Mouse (Mus musculus): Measurements from ENCODE around the gene Pamr1.

Gene Pamr1

DNA sequence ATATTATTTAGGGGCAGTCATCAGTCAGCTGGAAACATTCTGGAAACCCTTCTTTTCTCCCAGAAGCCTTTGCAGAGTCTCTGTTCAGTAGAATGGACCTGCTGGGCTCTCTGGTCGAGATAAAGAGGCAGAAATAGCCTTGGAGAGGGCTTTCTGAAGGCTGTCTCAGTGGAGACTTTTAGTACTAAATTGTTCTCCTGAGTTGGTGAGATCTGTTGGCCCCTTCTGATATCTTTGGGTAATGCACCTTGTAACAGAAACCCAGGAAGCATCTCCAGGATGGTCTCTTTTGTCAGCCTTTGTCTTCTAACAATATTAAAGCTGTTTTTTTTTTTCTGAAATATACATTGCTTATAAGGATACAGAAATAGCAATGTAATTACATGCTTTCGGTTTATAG is 111.2 kb downstream of the Pamr1 start:
- DNase-seq (ENCODE audit: low read depth, low spot score) = no peak

DNA sequence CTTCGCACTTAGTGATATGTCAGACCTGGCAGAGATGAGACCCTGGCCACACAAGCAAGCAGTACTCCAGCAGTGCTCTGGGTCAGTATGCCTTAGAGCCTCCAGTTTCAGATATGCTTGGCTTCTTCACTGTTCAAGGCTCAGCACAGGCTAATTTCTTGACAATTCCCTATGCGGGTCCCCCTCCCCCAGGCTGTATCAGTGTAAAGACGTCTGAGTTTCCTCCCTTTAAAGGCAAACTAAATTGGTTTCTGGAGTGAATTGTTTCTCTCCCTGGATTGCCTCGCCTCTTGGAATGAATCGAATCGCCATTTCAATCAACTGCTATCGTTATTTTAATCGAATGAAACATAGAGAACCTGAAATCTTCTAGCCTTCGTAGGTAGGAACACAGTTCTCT is 113.1 kb downstream of the Pamr1 start:
- DNase-seq (ENCODE audit: low read depth, low spot score) = no peak

DNA sequence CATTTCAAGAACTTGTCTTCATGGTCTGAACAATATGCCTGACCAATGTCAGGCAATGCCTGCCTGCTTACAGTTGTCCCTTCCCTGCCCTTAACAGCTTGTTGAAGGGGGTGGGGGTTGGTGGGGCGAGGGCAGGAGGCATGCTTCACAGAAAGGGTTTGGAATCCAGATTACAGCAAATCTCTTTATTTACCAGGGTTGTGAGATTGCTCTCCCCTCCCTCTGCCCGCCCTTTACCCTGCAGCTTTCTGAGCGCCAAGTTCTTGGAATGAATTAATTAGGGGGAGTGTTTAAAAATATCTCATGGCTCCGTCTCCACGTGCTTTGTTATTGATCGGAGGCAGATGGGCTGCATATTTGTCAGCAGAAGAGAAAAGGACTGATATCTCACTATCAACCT is 113.5 kb downstream of the Pamr1 start:
- no peak for DNase-seq (ENCODE audit: low read depth, low spot score)

DNA sequence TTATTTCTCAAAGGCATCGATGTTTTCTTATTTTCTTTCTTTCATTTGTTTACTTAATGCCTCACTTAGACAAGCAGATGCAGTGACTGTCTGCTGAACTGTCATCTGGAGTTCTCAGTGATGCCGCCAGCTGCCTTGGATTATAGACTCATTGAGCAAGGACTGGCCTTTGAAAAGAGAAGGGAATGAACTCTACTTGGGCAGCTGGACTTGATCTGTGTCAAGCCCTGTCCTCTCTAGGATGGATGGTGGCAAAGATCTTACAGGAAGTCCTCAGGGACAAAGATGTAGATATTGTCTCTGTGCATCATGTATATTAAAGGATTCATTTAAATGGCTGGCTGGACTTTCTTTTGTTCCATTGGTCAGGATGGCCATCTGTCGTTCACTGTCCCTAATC is 114.1 kb downstream of the Pamr1 start:
- DNase-seq (ENCODE audit: low read depth, low spot score) = no peak

DNA sequence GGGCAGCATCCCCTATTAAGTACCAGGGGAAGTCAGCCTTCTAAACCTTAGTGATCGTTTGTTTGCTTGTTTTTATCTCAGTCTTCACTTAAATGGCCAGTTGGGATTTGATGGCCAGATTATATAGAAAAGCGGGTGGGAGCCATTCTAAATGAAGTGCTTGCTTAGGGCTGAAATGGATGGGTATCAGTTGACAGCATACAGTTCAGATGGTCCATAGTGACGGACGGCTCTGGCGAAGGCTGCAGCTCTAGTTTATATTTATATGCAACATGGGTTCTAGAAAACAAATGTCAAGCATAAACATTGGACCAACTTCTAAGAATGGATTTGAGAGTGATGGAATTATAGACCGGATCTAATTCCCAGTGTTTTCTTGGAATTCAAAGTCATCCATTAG is 118.2 kb downstream of the Pamr1 start:
- DNase-seq (ENCODE audit: low read depth, low spot score) = no peak

DNA sequence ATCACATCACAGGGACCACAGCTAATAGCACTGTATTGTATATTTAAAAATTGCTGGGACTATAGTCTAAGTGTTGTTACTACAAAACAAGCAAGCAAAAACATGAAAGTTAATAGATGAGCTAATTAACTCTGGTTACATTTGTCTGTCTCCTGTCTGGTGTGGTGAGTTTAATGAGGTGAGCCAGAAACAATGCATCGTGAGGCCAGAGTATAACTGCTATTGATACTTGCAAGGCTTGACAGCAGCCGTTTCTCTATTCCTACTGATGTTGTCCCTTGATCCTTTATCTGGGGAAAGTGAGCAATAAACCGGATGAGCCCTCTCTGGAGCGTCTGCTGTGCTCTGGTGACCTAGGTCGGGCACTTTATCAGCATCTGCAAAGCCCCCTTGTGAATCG is 119.8 kb downstream of the Pamr1 start:
- no peak for DNase-seq (ENCODE audit: low read depth, low spot score)

DNA sequence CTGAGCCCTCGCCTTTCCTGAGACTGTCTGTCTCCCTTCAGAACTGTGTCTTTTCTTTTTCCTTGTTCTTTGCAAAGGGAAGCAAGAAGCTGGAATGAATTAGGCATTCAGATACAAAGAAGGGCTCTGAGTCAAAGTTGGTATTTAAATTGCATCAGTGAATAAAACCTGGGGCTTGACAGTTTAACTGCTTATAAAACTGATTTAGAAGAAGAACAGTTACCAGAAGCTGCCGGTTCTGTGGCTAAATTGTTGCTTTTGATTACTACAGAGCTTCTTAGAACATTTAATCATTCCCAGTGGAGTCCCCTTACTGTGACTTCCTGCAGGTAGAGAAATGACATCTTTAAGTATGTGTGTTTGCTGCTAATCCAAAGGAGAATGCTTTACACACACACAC is 124.8 kb downstream of the Pamr1 start:
- DNase-seq (ENCODE audit: low read depth, low spot score) = no peak

DNA sequence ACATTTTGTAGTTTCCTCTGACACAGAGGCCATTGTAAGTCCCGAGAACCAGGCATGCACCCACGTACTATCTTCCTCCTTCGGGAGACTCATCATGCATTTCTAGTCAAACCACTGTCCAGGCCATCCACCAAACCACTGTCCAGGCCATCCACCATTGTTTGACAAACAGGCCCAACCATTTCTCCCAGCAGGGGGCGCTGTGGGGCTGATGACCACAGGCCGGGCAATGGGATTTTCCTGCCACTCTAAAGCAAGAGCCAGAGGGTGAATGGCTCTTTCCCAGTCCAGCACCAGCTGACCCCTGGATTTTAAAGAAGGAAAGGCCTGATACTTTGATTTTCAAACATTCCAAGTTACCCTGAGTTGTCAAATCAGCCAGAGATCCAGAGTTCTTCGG is 125.5 kb downstream of the Pamr1 start:
- DNase-seq (ENCODE audit: low read depth, low spot score) = no peak

DNA sequence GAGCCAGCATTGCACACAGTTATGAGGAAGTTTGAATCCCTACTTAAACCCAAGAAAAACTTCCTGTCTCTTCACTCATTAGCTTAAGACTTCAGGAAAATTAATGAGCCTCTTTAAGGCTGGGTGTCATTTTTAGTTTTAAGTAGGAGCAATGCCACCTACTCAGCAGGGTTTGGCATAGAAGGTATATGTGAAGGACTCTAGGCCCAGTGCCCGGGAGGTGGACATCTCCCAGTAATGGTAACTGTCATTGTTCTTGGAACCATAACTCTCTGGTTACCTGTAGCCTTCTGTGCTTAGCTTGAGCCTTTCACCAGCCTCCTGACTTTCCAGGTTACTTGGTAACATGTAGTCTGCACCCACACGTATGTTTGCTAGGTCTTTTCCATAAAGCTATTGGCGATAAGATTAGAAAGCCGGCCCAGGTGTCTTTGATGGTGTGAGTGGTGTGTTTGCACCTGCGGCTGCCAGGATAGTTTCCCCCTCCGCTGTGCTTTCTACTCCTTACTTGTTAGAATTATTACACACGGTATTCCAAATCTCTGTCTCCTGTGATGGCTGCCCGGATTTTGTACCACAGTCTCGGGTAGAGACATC is 127.0 kb downstream of the Pamr1 start:
- no peak for DNase-seq (ENCODE audit: low read depth, low spot score)

DNA sequence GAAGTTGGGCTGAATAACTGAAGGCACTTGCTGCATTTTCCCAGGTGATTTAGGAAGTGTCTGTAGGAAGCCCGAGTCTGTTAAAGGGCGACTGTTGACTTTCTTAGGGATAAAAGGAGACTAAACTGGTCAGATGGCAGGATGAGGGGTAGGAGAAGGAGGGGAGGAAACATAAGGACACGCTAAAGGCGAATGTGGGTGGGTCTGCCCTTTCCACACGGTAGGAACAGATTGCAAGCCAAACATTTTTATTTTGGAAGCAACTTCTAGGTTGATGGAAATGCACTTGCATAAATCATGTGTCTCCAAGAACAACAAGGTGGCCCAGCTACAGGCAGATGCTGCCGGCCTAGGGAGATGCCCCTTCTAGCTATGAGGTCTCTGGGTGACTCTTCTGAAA is 127.6 kb downstream of the Pamr1 start:
- DNase-seq (ENCODE audit: low read depth, low spot score) = no peak

DNA sequence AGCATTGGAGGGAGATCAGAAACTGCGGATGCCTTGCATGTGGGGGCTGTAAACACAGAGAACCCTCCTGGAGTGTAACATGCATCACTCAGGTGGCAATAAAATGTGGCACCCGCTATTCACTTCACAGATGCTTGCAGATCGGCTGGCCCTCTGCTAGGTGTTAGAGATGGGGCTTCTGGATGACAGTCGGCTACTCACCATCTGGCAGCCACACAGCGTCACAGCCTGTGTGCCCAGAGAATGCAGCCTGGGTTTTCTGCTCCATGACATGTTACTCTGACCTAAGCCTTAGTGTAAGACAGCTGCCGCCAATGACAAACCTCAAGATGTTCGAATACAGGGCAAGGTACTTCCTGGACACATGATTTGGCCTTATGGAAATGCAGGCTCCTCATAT is 131.5 kb downstream of the Pamr1 start:
- no peak for DNase-seq (ENCODE audit: low read depth, low spot score)

DNA sequence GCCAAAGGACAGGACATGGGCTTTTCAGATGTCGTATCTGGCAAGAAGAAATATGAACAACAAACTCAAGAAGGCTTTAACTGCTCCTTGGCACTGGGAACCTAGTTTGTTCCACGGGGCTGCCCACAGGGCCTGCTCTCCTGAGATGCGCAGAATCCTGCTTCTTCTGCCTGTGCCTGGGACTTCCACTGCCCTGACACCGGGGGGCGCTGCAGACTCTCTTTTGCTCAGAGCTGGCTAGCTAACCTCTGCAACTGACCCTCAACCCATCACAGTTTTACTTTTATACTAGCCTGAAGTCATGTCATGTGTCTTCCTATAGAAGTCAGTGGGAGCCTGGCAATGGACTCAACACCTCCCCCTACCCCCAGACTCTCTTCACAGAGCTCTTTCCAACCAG is 132.4 kb downstream of the Pamr1 start:
- DNase-seq (ENCODE audit: low read depth, low spot score) = no peak

DNA sequence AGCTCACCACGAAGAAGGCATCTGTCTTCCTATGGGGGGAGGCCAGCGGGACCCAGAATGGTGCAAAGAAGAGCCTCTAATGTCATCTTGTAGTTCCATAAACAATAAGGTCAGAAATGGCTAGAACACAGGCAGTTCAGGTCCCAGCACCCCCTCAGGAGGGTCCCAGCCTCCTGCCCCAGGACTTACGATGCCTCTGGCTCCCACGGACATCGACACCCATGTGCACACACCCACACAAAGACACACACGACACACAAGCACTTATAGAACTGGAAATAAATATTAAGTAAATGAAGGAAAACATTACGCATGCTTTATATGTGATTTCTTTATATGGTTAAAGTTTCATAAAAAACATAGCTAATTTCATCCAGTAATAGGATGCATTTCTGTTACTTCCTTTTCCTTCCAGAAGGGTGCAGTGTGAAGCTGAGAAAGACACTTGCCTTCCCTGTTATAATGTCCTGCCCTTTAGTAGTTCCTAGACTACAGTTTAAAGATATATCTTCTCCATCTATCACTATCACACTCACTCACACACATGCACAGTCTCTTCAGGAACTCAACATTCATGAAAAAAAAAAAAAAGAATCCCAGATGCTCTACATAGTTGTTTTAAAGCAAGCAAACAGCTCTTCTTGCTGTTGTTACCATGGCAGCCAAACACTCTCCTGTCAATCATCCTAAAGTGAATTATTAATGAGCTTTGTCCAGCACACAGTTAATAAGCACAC is 135.7 kb downstream of the Pamr1 start:
- DNase-seq (ENCODE audit: low read depth, low spot score) = no peak

DNA sequence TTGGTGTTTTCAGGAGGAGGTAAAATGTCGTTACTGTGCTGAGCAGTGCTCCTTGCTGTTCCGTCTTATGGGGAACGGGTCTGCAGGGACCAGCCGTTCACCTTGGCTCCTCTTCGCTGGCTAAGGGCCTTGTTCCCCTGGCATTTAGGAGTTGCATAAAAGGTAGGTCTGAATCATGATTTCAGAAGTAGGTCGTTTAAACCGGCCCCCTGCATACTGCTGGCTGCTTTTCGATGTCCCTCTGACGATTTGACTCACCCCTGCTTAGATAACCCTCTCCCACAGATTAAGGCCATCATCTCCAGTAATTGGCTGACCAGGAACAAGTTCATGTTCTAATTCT is 136.3 kb downstream of the Pamr1 start:
- no peak for DNase-seq (ENCODE audit: low read depth, low spot score)
